Mouse (Mus musculus) bone marrow macrophage, adult 2 months (primary cell): ENCODE measurements around the gene Lyz2.
"Not testable (repeated sequence)": the region's sequence is repeated elsewhere in the genome, so short reads cannot be mapped to it uniquely, and the experiment has no call there.

Source experiments
- CTCF ChIP-seq: IDR thresholded peaks from 2 replicates; pipeline ENCODE4 v1.5.1; 2012; ENCODE audit warnings: low read depth, mild to moderate bottlenecking, low read length, moderate library complexity
- POLR2A ChIP-seq: IDR thresholded peaks from 2 replicates; pipeline ENCODE4 v1.6.1; 2012; ENCODE audit warnings: mild to moderate bottlenecking, low read depth, low read length, borderline replicate concordance

DNA sequence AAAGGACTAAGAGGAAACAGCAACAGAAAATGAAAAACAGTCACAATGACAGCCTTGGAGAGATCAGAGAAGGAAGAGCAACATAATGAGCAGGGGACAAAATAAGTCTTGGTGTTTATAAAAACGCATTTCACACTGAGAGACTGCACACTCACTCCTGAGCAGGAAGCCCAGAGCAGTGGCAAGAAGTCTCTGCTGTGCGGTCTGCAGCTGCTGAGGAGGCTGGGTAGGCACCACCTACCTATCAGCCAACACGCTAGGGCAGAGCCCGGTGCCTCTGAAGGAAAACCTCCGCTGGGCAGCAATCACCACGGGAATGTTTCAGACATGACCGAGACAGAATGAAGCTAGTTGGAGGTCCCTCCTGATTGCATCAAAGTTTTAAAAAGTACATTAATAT is 7.5 kb downstream of the Lyz2 start:
- not testable (repeated sequence) for TF ChIP-seq CTCF, POLR2A
